Mouse (Mus musculus) testis, adult 2 months (tissue): ENCODE measurements at regions not wholly inside any gene's neighbourhood (a gene's known extent, or its start where the extent isn't known, plus 50 kb on each side); places are given as distances from the start of the nearest gene placed in this dataset.

ENCODE experiments used
- CTCF ChIP-seq: fragments of 200-500 bp; IDR thresholded peaks from 2 replicates; pipeline ENCODE4 v1.5.1; 2012; ENCODE audit warnings: low read depth, mild to moderate bottlenecking, inconsistent platforms, low read length, moderate library complexity; ENCODE audit not compliant: control insufficient read depth, insufficient read depth, insufficient replicate concordance
- POLR2A ChIP-seq: fragments of 200-500 bp; IDR thresholded peaks from 2 replicates; pipeline ENCODE4 v1.6.1; 2012; ENCODE audit warnings: low read depth, mild to moderate bottlenecking, inconsistent platforms, low read length, moderate library complexity; ENCODE audit not compliant: control insufficient read depth

DNA sequence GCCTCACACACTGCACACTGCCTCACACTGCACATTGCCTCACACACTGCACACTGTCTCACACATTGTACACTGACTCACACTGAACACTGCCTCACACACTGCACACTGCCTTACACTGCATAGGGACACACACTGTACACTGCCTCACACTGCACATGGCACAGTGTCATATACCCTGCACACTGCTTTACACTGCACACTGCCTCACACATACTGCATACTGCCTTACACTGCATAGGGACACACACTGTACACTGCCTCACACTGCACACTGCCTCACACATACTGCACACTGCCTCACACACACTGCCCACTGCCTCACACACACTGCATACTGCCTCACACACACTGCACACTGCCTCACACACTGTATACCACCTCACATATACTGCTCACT is 76.8 kb upstream of the Eomes start:
- TF ChIP-seq CTCF (no peak; the same call in 1 of the 2 replicates), POLR2A (no peak)
